Mouse (Mus musculus): ENCODE data around the gene Capn12. TPM values are rescaled to one million over a fixed set of nuclear protein-coding genes. Genes with fewer than 3 reads are reported as not detected.
A peak's percentile ranks its signal among the peaks of the same experiment; 100 is the strongest.

Gene Capn12
- total RNA-seq (2021) (under 1 TPM; 0.23 to 0.39 TPM), polyA plus RNA-seq (2012; rRNA removed) (0.49 and 0.61 TPM in 2 replicates)
- long read RNA-seq: 0 reads

GRCm38 (mm10) chr7:28881199-28881598, at the start of gene Capn12:
TSS of gene Capn12 (plus strand) at chr7:28881422.
- no peaks in the 10 kb centered on the region for H3K27me3 ChIP-seq (ENCODE audit: control insufficient read depth, insufficient read depth, low read length)
- no peak within 1 kb of the TSS for H3K4me3 ChIP-seq
- TF ChIP-seq EP300 (IDR thresholded peaks at IDR 0.05; ENCODE audit: insufficient read depth, low read depth, low read length) (no peak), POLR2A (IDR thresholded peaks at IDR 0.05; ENCODE audit: insufficient read depth, low read depth, low read length) (no peak), CTCF (IDR thresholded peaks at IDR 0.05) (no peak)
- H3K27ac ChIP-seq: no peak within 1 kb of the TSS; the same call in 1 of the 2 replicates
- H3K9ac ChIP-seq (ENCODE audit: low read depth, low read length): peak within 1 kb of the TSS; percentile 29; the same call in 1 of the 2 replicates
- WGBS: 34% methylated on average over 13 of the region's 13 CpGs
- intact Hi-C loops (cut with DNase I): no loop called here
- H3K79me2 ChIP-seq (replicated peaks; ENCODE audit: control insufficient read depth, insufficient read depth, low read length): no peaks in the 10 kb centered on the region
- H3K4me1 ChIP-seq (ENCODE audit: control insufficient read depth, insufficient read depth, low read length): peaks cover 4% of the 10 kb centered on the region
- H3K36me3 ChIP-seq (ENCODE audit: control insufficient read depth, insufficient read depth, low read length): no peaks in the 10 kb centered on the region
- DNase-seq: no peak

- intact Hi-C loops (cut with DNase I): no loop called here
- TF ChIP-seq CTCF (IDR thresholded peaks at IDR 0.05) (no peak), EP300 (IDR thresholded peaks at IDR 0.05; ENCODE audit: insufficient read depth, low read depth, low read length) (no peak), POLR2A (IDR thresholded peaks at IDR 0.05; ENCODE audit: insufficient read depth, low read depth, low read length) (no peak)
- Histone ChIP-seq H3K27me3 (ENCODE audit: control insufficient read depth, insufficient read depth, low read length) (no peaks in the 10 kb centered on the region), H3K4me3 (no peak overlapping the region), H3K36me3 (ENCODE audit: control insufficient read depth, insufficient read depth, low read length) (peaks cover 14% of the 10 kb centered on the region), H3K9ac (ENCODE audit: low read depth, low read length) (no peak overlapping the region), H3K79me2 (replicated peaks; ENCODE audit: control insufficient read depth, insufficient read depth, low read length) (no peaks in the 10 kb centered on the region), H3K27ac (peak overlapping the region; percentile 65; the same call in 1 of the 2 replicates), H3K4me1 (ENCODE audit: control insufficient read depth, insufficient read depth, low read length) (peaks cover 3% of the 10 kb centered on the region)
- no peak for DNase-seq
- WGBS: 52% methylated on average over 6 of the region's 6 CpGs
Measured at GRCm38 (mm10) chr7:28832137-28832536, 49.1 kb upstream of the Capn12 start.

GRCm38 (mm10) chr7:28833723-28834347, 47.4 kb upstream of the Capn12 start, which contains the start of gene Lgals4:
TSS of gene Lgals4 (plus strand) at chr7:28833854.
- H3K9ac ChIP-seq (ENCODE audit: low read depth, low read length): no peak within 1 kb of the TSS
- DNase-seq: no peak
- TF ChIP-seq CTCF (IDR thresholded peaks at IDR 0.05) (no peak), POLR2A (IDR thresholded peaks at IDR 0.05; ENCODE audit: insufficient read depth, low read depth, low read length) (no peak; the same call in 1 of the 2 replicates), EP300 (IDR thresholded peaks at IDR 0.05; ENCODE audit: insufficient read depth, low read depth, low read length) (no peak)
- no peaks in the 10 kb centered on the region for H3K27me3 ChIP-seq (ENCODE audit: control insufficient read depth, insufficient read depth, low read length)
- WGBS: 82% methylated on average over 6 of the region's 6 CpGs
- H3K27ac ChIP-seq: no peak within 1 kb of the TSS
- peaks cover 3% of the 10 kb centered on the region for H3K4me1 ChIP-seq (ENCODE audit: control insufficient read depth, insufficient read depth, low read length)
- no peak within 1 kb of the TSS for H3K4me3 ChIP-seq
- intact Hi-C loops (cut with DNase I): no loop called here
- H3K79me2 ChIP-seq (replicated peaks; ENCODE audit: control insufficient read depth, insufficient read depth, low read length): no peaks in the 10 kb centered on the region
- H3K36me3 ChIP-seq (ENCODE audit: control insufficient read depth, insufficient read depth, low read length): peaks cover 6% of the 10 kb centered on the region; the same call in 1 of the 2 replicates

DNA sequence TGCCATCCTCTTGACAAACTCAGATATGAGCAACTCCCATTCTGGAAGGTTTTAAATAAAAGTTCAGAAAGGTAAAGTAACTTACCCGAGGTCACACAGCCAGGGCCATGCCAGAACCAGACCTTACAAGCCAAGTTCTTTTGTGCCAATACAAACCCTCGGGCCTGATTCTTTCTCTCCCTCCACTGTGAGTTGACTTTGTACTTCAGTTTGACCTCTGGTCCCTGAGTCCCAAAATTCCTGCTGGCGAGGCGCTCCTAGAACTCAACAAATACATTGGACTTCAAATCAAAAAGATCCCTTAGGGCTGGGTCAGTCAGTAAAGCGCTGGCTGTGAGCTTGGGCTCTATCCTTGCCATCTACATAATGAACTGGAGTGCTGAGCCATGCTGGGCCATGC, 44.3 kb upstream of the Capn12 start:
- Histone ChIP-seq H3K4me3 (no peak overlapping the region), H3K9ac (ENCODE audit: low read depth, low read length) (no peak overlapping the region), H3K27me3 (ENCODE audit: control insufficient read depth, insufficient read depth, low read length) (no peaks in the 10 kb centered on the region), H3K79me2 (replicated peaks; ENCODE audit: control insufficient read depth, insufficient read depth, low read length) (no peaks in the 10 kb centered on the region), H3K36me3 (ENCODE audit: control insufficient read depth, insufficient read depth, low read length) (0 out of 2 replicates have a peak, but pooled peaks cover 2% of the 10 kb centered on the region), H3K27ac (no peak overlapping the region), H3K4me1 (ENCODE audit: control insufficient read depth, insufficient read depth, low read length) (no peaks in the 10 kb centered on the region)
- intact Hi-C loops (cut with DNase I): no loop called here
- WGBS: 79% methylated on average over 5 of the region's 5 CpGs
- DNase-seq: peak in 1 of 2 experiments; percentile 17
- no peak for TF ChIP-seq EP300 (IDR thresholded peaks at IDR 0.05; ENCODE audit: insufficient read depth, low read depth, low read length)
- TF ChIP-seq CTCF (IDR thresholded peaks at IDR 0.05): no peak

- Histone ChIP-seq H3K27ac (no peak overlapping the region), H3K79me2 (replicated peaks; ENCODE audit: control insufficient read depth, insufficient read depth, low read length) (no peaks in the 10 kb centered on the region), H3K9ac (ENCODE audit: low read depth, low read length) (no peak overlapping the region), H3K27me3 (ENCODE audit: control insufficient read depth, insufficient read depth, low read length) (no peaks in the 10 kb centered on the region), H3K4me3 (no peak overlapping the region), H3K4me1 (ENCODE audit: control insufficient read depth, insufficient read depth, low read length) (no peaks in the 10 kb centered on the region), H3K36me3 (ENCODE audit: control insufficient read depth, insufficient read depth, low read length) (no peaks in the 10 kb centered on the region)
- peak in 1 of 2 experiments; percentile 12 for DNase-seq
- 76% methylated on average over 9 of the region's 9 CpGs for WGBS
- TF ChIP-seq EP300 (IDR thresholded peaks at IDR 0.05; ENCODE audit: insufficient read depth, low read depth, low read length) (no peak), POLR2A (IDR thresholded peaks at IDR 0.05; ENCODE audit: insufficient read depth, low read depth, low read length) (no peak), CTCF (IDR thresholded peaks at IDR 0.05) (no peak)
- intact Hi-C loops (cut with DNase I): no loop called here
Measured at GRCm38 (mm10) chr7:28838331-28838730, 42.9 kb upstream of the Capn12 start.

- WGBS: 80% methylated on average over 1 of the region's 1 CpGs
- no peak for DNase-seq
- Histone ChIP-seq H3K4me1 (ENCODE audit: control insufficient read depth, insufficient read depth, low read length) (no peaks in the 10 kb centered on the region; the same call in 1 of the 2 replicates), H3K79me2 (replicated peaks; ENCODE audit: control insufficient read depth, insufficient read depth, low read length) (no peaks in the 10 kb centered on the region), H3K27me3 (ENCODE audit: control insufficient read depth, insufficient read depth, low read length) (no peaks in the 10 kb centered on the region), H3K27ac (no peak overlapping the region), H3K9ac (ENCODE audit: low read depth, low read length) (no peak overlapping the region), H3K4me3 (no peak overlapping the region), H3K36me3 (ENCODE audit: control insufficient read depth, insufficient read depth, low read length) (no peaks in the 10 kb centered on the region)
- no peak for TF ChIP-seq EP300 (IDR thresholded peaks at IDR 0.05; ENCODE audit: insufficient read depth, low read depth, low read length)
- no peak for TF ChIP-seq CTCF (IDR thresholded peaks at IDR 0.05)
- no peak for TF ChIP-seq POLR2A (IDR thresholded peaks at IDR 0.05; ENCODE audit: insufficient read depth, low read depth, low read length)
- intact Hi-C loops (cut with DNase I): no loop called here
Measured at GRCm38 (mm10) chr7:28847273-28847672, 33.9 kb upstream of the Capn12 start.
